ENCODE assay signal across 7 mouse cellular contexts in the genomic region with DNA sequence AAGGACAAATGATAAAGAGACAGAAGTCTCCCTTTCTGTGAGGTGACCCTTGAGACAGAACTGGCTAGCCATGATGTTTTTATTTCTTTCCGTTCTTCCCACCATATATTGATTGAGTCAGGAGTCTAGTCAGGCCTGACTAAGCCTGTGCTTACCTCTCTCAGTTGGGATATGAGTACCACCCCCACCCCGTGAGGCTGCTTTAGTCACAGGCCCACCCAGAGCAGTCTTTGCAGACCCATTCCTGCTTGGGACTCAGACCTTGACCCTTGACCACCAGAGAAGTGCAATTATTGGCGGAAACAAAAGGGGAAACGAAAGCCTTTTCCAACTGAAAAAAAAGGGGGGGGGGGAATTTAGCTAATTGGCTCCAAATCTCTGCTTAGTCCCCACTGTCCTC. TPM values are rescaled to one million over a fixed set of nuclear protein-coding genes. Genes with fewer than 3 reads are reported as not detected.
DNase-seq lines count a peak whose midpoint lies in the region; ATAC-seq and TF ChIP-seq lines count a peak whose summit lies in the region.

No protein-coding gene starts in this region.

- ATAC-seq in liver, embryonic 12.5 days, result no peak
- no peak for ATAC-seq in liver, postnatal 0 days
- ATAC-seq in forebrain, embryonic 11.5 days (replicated peaks; ENCODE audit: low FRiP score), result no peak
- no peak for ATAC-seq in limb, embryonic 11.5 days (ENCODE audit: insufficient number of reproducible peaks, low FRiP score, low TSS enrichment, low read depth)
- ATAC-seq in stomach, embryonic 16.5 days (ENCODE audit: insufficient read depth, low FRiP score), result no peak
- no peak for ATAC-seq in granulocyte monocyte progenitor cell, adult 5-6 weeks (replicated peaks; ENCODE audit: poor library complexity, severe bottlenecking)

- TF ChIP-seq CTCF in liver, postnatal 0 days (IDR thresholded peaks at IDR 0.05; ENCODE audit: low read depth), result no peak

- peaks cover 21% of the 10 kb centered on the region; the same call in 1 of the 2 replicates for H3K4me1 ChIP-seq in liver, embryonic 12.5 days
- peaks cover 3% of the 10 kb centered on the region; the same call in 1 of the 2 replicates for H3K4me1 ChIP-seq in liver, postnatal 0 days (ENCODE audit: insufficient read depth)
- peaks cover 23% of the 10 kb centered on the region for H3K4me1 ChIP-seq in forebrain, embryonic 11.5 days (replicated peaks; ENCODE audit: control insufficient read depth, insufficient read depth, low read length)
- H3K4me1 ChIP-seq in limb, embryonic 11.5 days (ENCODE audit: control insufficient read depth, insufficient read depth, low read length), result peaks cover 11% of the 10 kb centered on the region
- H3K4me1 ChIP-seq in stomach, embryonic 16.5 days (ENCODE audit: control insufficient read depth, insufficient read depth, low read length), result peaks cover 13% of the 10 kb centered on the region

- H3K4me3 ChIP-seq in liver, embryonic 12.5 days, result no peak overlapping the region; the same call in 1 of the 2 replicates
- no peak overlapping the region for H3K4me3 ChIP-seq in liver, postnatal 0 days (ENCODE audit: low read depth, low read length)
- H3K4me3 ChIP-seq in forebrain, embryonic 11.5 days (ENCODE audit: low read depth, low read length), result peak overlapping the region; percentile 36
- H3K4me3 ChIP-seq in limb, embryonic 11.5 days (ENCODE audit: low read depth, low read length), result no peak overlapping the region
- peak overlapping the region; percentile 35 for H3K4me3 ChIP-seq in stomach, embryonic 16.5 days (replicated peaks; ENCODE audit: low read length)

- H3K27me3 ChIP-seq in liver, embryonic 12.5 days (replicated peaks), result peaks cover 84% of the 10 kb centered on the region
- peaks cover 79% of the 10 kb centered on the region for H3K27me3 ChIP-seq in liver, postnatal 0 days (ENCODE audit: insufficient read depth, low read length)
- H3K27me3 ChIP-seq in forebrain, embryonic 11.5 days (ENCODE audit: control insufficient read depth, insufficient read depth, low read length), result peaks cover 40% of the 10 kb centered on the region
- H3K27me3 ChIP-seq in limb, embryonic 11.5 days (ENCODE audit: control insufficient read depth, insufficient read depth, low read length), result peaks cover 62% of the 10 kb centered on the region
- H3K27me3 ChIP-seq in stomach, embryonic 16.5 days (ENCODE audit: control insufficient read depth, insufficient read depth, low read length), result peaks cover 63% of the 10 kb centered on the region

- H3K36me3 ChIP-seq in liver, embryonic 12.5 days, result no peaks in the 10 kb centered on the region
- no peaks in the 10 kb centered on the region for H3K36me3 ChIP-seq in liver, postnatal 0 days (replicated peaks; ENCODE audit: insufficient read depth, low read length)
- no peaks in the 10 kb centered on the region for H3K36me3 ChIP-seq in forebrain, embryonic 11.5 days (ENCODE audit: control insufficient read depth, insufficient read depth, low read length)
- H3K36me3 ChIP-seq in limb, embryonic 11.5 days (ENCODE audit: control insufficient read depth, insufficient read depth, low read length), result no peaks in the 10 kb centered on the region
- H3K36me3 ChIP-seq in stomach, embryonic 16.5 days (ENCODE audit: control insufficient read depth, insufficient read depth, low read length), result no peaks in the 10 kb centered on the region

- no peak overlapping the region for H3K27ac ChIP-seq in liver, embryonic 12.5 days
- H3K27ac ChIP-seq in liver, postnatal 0 days (ENCODE audit: low read depth), result no peak overlapping the region
- H3K27ac ChIP-seq in forebrain, embryonic 11.5 days (ENCODE audit: low read depth, low read length), result no peak overlapping the region
- H3K27ac ChIP-seq in limb, embryonic 11.5 days (replicated peaks; ENCODE audit: low read depth, low read length), result no peak overlapping the region
- no peak overlapping the region for H3K27ac ChIP-seq in stomach, embryonic 16.5 days (ENCODE audit: low read length)

- H3K9me3 ChIP-seq in liver, embryonic 12.5 days (replicated peaks), result no peaks in the 10 kb centered on the region
- no peaks in the 10 kb centered on the region for H3K9me3 ChIP-seq in liver, postnatal 0 days (ENCODE audit: low read length)
- H3K9me3 ChIP-seq in forebrain, embryonic 11.5 days (ENCODE audit: control insufficient read depth, low read length), result no peaks in the 10 kb centered on the region
- no peaks in the 10 kb centered on the region for H3K9me3 ChIP-seq in limb, embryonic 11.5 days (ENCODE audit: control insufficient read depth, low read length)
- H3K9me3 ChIP-seq in stomach, embryonic 16.5 days (replicated peaks; ENCODE audit: control insufficient read depth, low read length), result no peaks in the 10 kb centered on the region

- peak overlapping the region; percentile 35; the same call in 1 of the 2 replicates for H3K4me2 ChIP-seq in liver, embryonic 12.5 days
- H3K4me2 ChIP-seq in liver, postnatal 0 days (ENCODE audit: low read depth, low read length), result no peak overlapping the region
- peak overlapping the region; percentile 74; the same call in 1 of the 2 replicates for H3K4me2 ChIP-seq in forebrain, embryonic 11.5 days (ENCODE audit: low read depth, low read length, severe bottlenecking)
- H3K4me2 ChIP-seq in limb, embryonic 11.5 days (ENCODE audit: low read depth, severe bottlenecking), result peak overlapping the region; percentile 38; the same call in 1 of the 2 replicates
- peak overlapping the region; percentile 49; the same call in 1 of the 2 replicates for H3K4me2 ChIP-seq in stomach, embryonic 16.5 days (ENCODE audit: low read depth, low read length)

- no peak overlapping the region for H3K9ac ChIP-seq in liver, embryonic 12.5 days
- no peak overlapping the region for H3K9ac ChIP-seq in liver, postnatal 0 days (replicated peaks)
- peak overlapping the region; percentile 14; the same call in 1 of the 2 replicates for H3K9ac ChIP-seq in forebrain, embryonic 11.5 days (ENCODE audit: low read length)
- H3K9ac ChIP-seq in limb, embryonic 11.5 days (ENCODE audit: low read length), result no peak overlapping the region
- no peak overlapping the region for H3K9ac ChIP-seq in stomach, embryonic 16.5 days (ENCODE audit: low read length)

- WGBS in liver, embryonic 12.5 days (ENCODE audit: insufficient replicate concordance), result 16% methylated on average over 4 of the region's 4 CpGs
- 6% methylated on average over 4 of the region's 4 CpGs for WGBS in liver, postnatal 0 days (ENCODE audit: insufficient replicate concordance)
- WGBS in forebrain, embryonic 11.5 days, result 2% methylated on average over 4 of the region's 4 CpGs
- 8% methylated on average over 4 of the region's 4 CpGs for WGBS in limb, embryonic 11.5 days
- 12% methylated on average over 4 of the region's 4 CpGs for WGBS in stomach, embryonic 16.5 days

- no peak for DNase-seq in liver, postnatal 0 days
- DNase-seq in forebrain, embryonic 11.5 days (ENCODE audit: low spot score), result no peak
- no peak for DNase-seq in limb, embryonic 11.5 days (ENCODE audit: low spot score)
- no peak for DNase-seq in right cerebral cortex, postnatal 25 days

- no peak for TF ChIP-seq EP300 in liver, postnatal 0 days (IDR thresholded peaks at IDR 0.05; ENCODE audit: low read depth)

RNA-seq across cellular contexts. Expression of gene Cdk5r2, which starts 2.9 kb away (rescaled TPM):
- not detected in 2 replicates for polyA plus RNA-seq in liver, embryonic 12.5 days (2016; fragmentation: Nextera tagmentation; extraction: Ambion mirVana)
- not detected in 2 replicates for polyA plus RNA-seq in liver, postnatal 0 days (2015; fragmentation: Nextera tagmentation; extraction: Ambion mirVana)
- polyA plus RNA-seq in forebrain, embryonic 11.5 days (2014; fragmentation: Nextera tagmentation; extraction: Ambion mirVana), result 1.2 and 1.4 TPM in 2 replicates
- polyA plus RNA-seq in limb, embryonic 11.5 days (2014; fragmentation: Nextera tagmentation; extraction: Ambion mirVana), result not detected in 2 replicates
- 0.06 and 0.20 TPM in 2 replicates for polyA plus RNA-seq in stomach, embryonic 16.5 days (2015; fragmentation: Nextera tagmentation; extraction: Ambion mirVana)
- total RNA-seq in granulocyte monocyte progenitor cell, adult 5-6 weeks (2014; fragmentation: Nextera tagmentation), result not detected in 2 replicates
- total RNA-seq in granulocyte monocyte progenitor cell, adult 5-6 weeks (2017), result not detected in 2 replicates

RNA-seq across cellular contexts. Expression of gene Fev, which starts 27.5 kb away (rescaled TPM):
- 0.29 and 0.36 TPM in 2 replicates for polyA plus RNA-seq in liver, embryonic 12.5 days (2016; fragmentation: Nextera tagmentation; extraction: Ambion mirVana)
- 0.19 and 0.20 TPM in 2 replicates for polyA plus RNA-seq in liver, postnatal 0 days (2015; fragmentation: Nextera tagmentation; extraction: Ambion mirVana)
- not detected in 2 replicates for polyA plus RNA-seq in forebrain, embryonic 11.5 days (2014; fragmentation: Nextera tagmentation; extraction: Ambion mirVana)
- polyA plus RNA-seq in limb, embryonic 11.5 days (2014; fragmentation: Nextera tagmentation; extraction: Ambion mirVana), result not detected in 2 replicates
- 0.15 and 0.44 TPM in 2 replicates for polyA plus RNA-seq in stomach, embryonic 16.5 days (2015; fragmentation: Nextera tagmentation; extraction: Ambion mirVana)
- total RNA-seq in granulocyte monocyte progenitor cell, adult 5-6 weeks (2014; fragmentation: Nextera tagmentation), result not detected in 2 replicates
- not detected in 2 replicates for total RNA-seq in granulocyte monocyte progenitor cell, adult 5-6 weeks (2017)

RNA-seq across cellular contexts. Expression of gene Cryba2, which starts 35.3 kb away (rescaled TPM):
- not detected in 2 replicates for polyA plus RNA-seq in liver, embryonic 12.5 days (2016; fragmentation: Nextera tagmentation; extraction: Ambion mirVana)
- not detected in 2 replicates for polyA plus RNA-seq in liver, postnatal 0 days (2015; fragmentation: Nextera tagmentation; extraction: Ambion mirVana)
- polyA plus RNA-seq in forebrain, embryonic 11.5 days (2014; fragmentation: Nextera tagmentation; extraction: Ambion mirVana), result not detected in 2 replicates
- not detected in 2 replicates for polyA plus RNA-seq in limb, embryonic 11.5 days (2014; fragmentation: Nextera tagmentation; extraction: Ambion mirVana)
- 1.4 and 1.9 TPM in 2 replicates for polyA plus RNA-seq in stomach, embryonic 16.5 days (2015; fragmentation: Nextera tagmentation; extraction: Ambion mirVana)
- not detected in 2 replicates for total RNA-seq in granulocyte monocyte progenitor cell, adult 5-6 weeks (2014; fragmentation: Nextera tagmentation)
- total RNA-seq in granulocyte monocyte progenitor cell, adult 5-6 weeks (2017), result not detected in 2 replicates

Comparison
In these comparisons a context has a peak if more than half of its experiments do, and no peak if none do; other contexts are left out.
1. H3K4me3 ChIP-seq: peak in forebrain, embryonic 11.5 days (single experiment) and stomach, embryonic 16.5 days (single experiment); none in liver, embryonic 12.5 days (single experiment), liver, postnatal 0 days (single experiment) and limb, embryonic 11.5 days (single experiment).